ENCODE assay signal across 9 mouse cellular contexts in genomic region chr17:47759702-47760410, GRCm38 (mm10). TPM values are rescaled to one million over a fixed set of nuclear protein-coding genes. Genes with fewer than 3 reads are reported as not detected.
DNase-seq lines count a peak whose midpoint lies in the region; ATAC-seq and TF ChIP-seq lines count a peak whose summit lies in the region.
"Had no signal": no experiment of that assay in that cellular context is flagged by ENCODE, and none has a peak within 500 bp of the region (broad histone marks: within the 10 kb centered on the region; RNA-seq: fewer than 3 reads in every experiment).

No protein-coding gene starts in this region.

- no peaks in the 10 kb centered on the region for H3K36me3 ChIP-seq in liver, adult 2 months (ENCODE audit: control insufficient read depth, insufficient read depth, low read length)
- H3K36me3 ChIP-seq in liver, embryonic 11.5 days (ENCODE audit: control insufficient read depth, insufficient read depth, low read length), result no peaks in the 10 kb centered on the region

- no peak overlapping the region for H3K9ac ChIP-seq in liver, adult 2 months (ENCODE audit: low read depth, low read length)
- no peak overlapping the region for H3K9ac ChIP-seq in liver, embryonic 11.5 days (ENCODE audit: low read depth, low read length)

- intact Hi-C loops in heart, postnatal 25 days (cut with DNase I), result no loop called here

- peak; percentile 40 for DNase-seq in liver, adult 2 months (ENCODE audit: extremely low read depth, low read depth, low spot score)
- no peak for DNase-seq in liver, embryonic 11.5 days (ENCODE audit: low spot score)
- DNase-seq in Patski (ENCODE audit: low read depth, low spot score), result peak; percentile 64
- peak; percentile 51 to 53 for DNase-seq in cerebellum, postnatal 36 days
- DNase-seq in heart, postnatal 25 days (ENCODE audit: low spot score), result peak; percentile 40
- DNase-seq in kidney, postnatal 10 days, result no peak
- DNase-seq in urinary bladder, adult 2 months (ENCODE audit: low spot score), result no peak

- no peak for TF ChIP-seq CTCF in liver, adult 2 months (IDR thresholded peaks at IDR 0.05; ENCODE audit: low read depth, low read length)
- no peak for TF ChIP-seq CTCF in Patski (IDR thresholded peaks at IDR 0.05)

- CTCF ChIA-PET in Patski (lab: Charles Lee), result interaction anchor here (1.0 to 3.8 kb wide), 9 partner anchors 10 to 95 kb away, joined by 3 to 18 read pairs (median 3); partner anchors contain the start of genes Gm21981 and Tfeb

- WGBS in liver, adult 2 months, result 66% methylated on average over 15 of the region's 15 CpGs
- 71% methylated on average over 15 of the region's 15 CpGs for WGBS in liver, embryonic 11.5 days

- in situ Hi-C loops in Patski (cut with MboI; ENCODE audit: low pct_unique_long_range_greater_than_20kb), result no loop called here

- H3K9me3 ChIP-seq in liver, embryonic 11.5 days (ENCODE audit: control insufficient read depth, low read length), result no peaks in the 10 kb centered on the region

- no peak overlapping the region for H3K4me2 ChIP-seq in liver, embryonic 11.5 days

- TF ChIP-seq POLR2A in liver, adult 2 months (IDR thresholded peaks at IDR 0.05; ENCODE audit: extremely low read depth, insufficient read depth, low read length), result no peak

- H3K4me1 ChIP-seq in liver, adult 2 months (ENCODE audit: control insufficient read depth, insufficient read depth, low read length), result peaks cover 25% of the 10 kb centered on the region
- H3K4me1 ChIP-seq in liver, embryonic 11.5 days (replicated peaks; ENCODE audit: control insufficient read depth, insufficient read depth, low read length), result peaks cover 14% of the 10 kb centered on the region

- no peak overlapping the region for H3K27ac ChIP-seq in liver, adult 2 months (replicated peaks; ENCODE audit: insufficient read depth, low read depth, low read length)
- no peak overlapping the region for H3K27ac ChIP-seq in liver, embryonic 11.5 days (ENCODE audit: low read depth, low read length)

- no peak overlapping the region for H3K4me3 ChIP-seq in liver, adult 2 months (ENCODE audit: insufficient read depth, low read depth, low read length)
- H3K4me3 ChIP-seq in liver, embryonic 11.5 days (ENCODE audit: low read depth, low read length), result no peak overlapping the region

- POLR2A ChIA-PET in Patski (lab: Charles Lee), result interaction anchor here (9.9 kb wide), 1 partner anchor 21 kb away, joined by 91 read pairs; the partner anchor contains the start of gene Tfeb

- no peak for ATAC-seq in liver, embryonic 11.5 days (replicated peaks; ENCODE audit: low FRiP score)
- peak; percentile 59 for ATAC-seq in Patski
- ATAC-seq in neutrophil, adult 5-6 weeks (ENCODE audit: extremely low read depth, insufficient number of reproducible peaks, low FRiP score, poor library complexity, severe bottlenecking), result 0 out of 2 replicates have a peak, but pooled peaks have one; percentile 7

- no peaks in the 10 kb centered on the region for H3K27me3 ChIP-seq in liver, adult 2 months (ENCODE audit: control insufficient read depth, insufficient read depth, low read length)
- H3K27me3 ChIP-seq in liver, embryonic 11.5 days (replicated peaks; ENCODE audit: control insufficient read depth, insufficient read depth, low read length), result no peaks in the 10 kb centered on the region
- no peaks in the 10 kb centered on the region for H3K27me3 ChIP-seq in Patski

- peaks cover 18% of the 10 kb centered on the region; the same call in 1 of the 2 replicates for H3K79me2 ChIP-seq in liver, adult 2 months (ENCODE audit: control insufficient read depth, insufficient read depth, low read length)

RNA-seq across cellular contexts. Expression of gene Tfeb, which starts 23.0 kb away (rescaled TPM):
- total RNA-seq in liver, adult 2 months (2014; rRNA removed), result 5.7 and 8.1 TPM in 2 replicates
- polyA plus RNA-seq in liver, adult 2 months (2012; rRNA removed), result 15.7 and 16.6 TPM in 2 replicates
- polyA plus RNA-seq in liver, embryonic 11.5 days (2014; fragmentation: Nextera tagmentation; extraction: Ambion mirVana), result 9.6 and 9.8 TPM in 2 replicates
- 48.3 TPM for polyA plus RNA-seq in Patski (2021)
- 10 to 100 TPM; 40.8 to 45.7 TPM for total RNA-seq in heart, postnatal 25 days (2021)
- total RNA-seq in neutrophil, adult 5-6 weeks (2017), result 86.0 and 116 TPM in 2 replicates
- 14.5 and 20.3 TPM in 2 replicates for polyA plus RNA-seq in urinary bladder, adult 2 months (2012; rRNA removed)

RNA-seq across cellular contexts. Expression of gene Pgc, which starts 33.2 kb away (rescaled TPM):
- total RNA-seq in liver, adult 2 months (2014; rRNA removed), result 0.20 TPM in 1 of 2 replicates, not detected in the other
- 0.26 and 0.37 TPM in 2 replicates for polyA plus RNA-seq in liver, adult 2 months (2012; rRNA removed)
- not detected in 2 replicates for polyA plus RNA-seq in liver, embryonic 11.5 days (2014; fragmentation: Nextera tagmentation; extraction: Ambion mirVana)
- polyA plus RNA-seq in Patski (2021), result not detected
- total RNA-seq in heart, postnatal 25 days (2021), result not detected
- not detected in 2 replicates for total RNA-seq in neutrophil, adult 5-6 weeks (2017)
- polyA plus RNA-seq in urinary bladder, adult 2 months (2012; rRNA removed), result 0.09 TPM in 1 of 2 replicates, not detected in the other
- total RNA-seq: gastrocnemius, postnatal 4 days had no signal

Comparison
In these comparisons a context has a peak if more than half of its experiments do, and no peak if none do; other contexts are left out.
1. DNase-seq: peak in liver, adult 2 months (single experiment), Patski (single experiment), cerebellum, postnatal 36 days (2 of 2) and heart, postnatal 25 days (single experiment); none in liver, embryonic 11.5 days (single experiment), kidney, postnatal 10 days (single experiment) and urinary bladder, adult 2 months (single experiment).